Mouse (Mus musculus) embryonic facial prominence, embryonic 12.5 days (tissue): ENCODE data around the gene Kdm8. TPM values are rescaled to one million over a fixed set of nuclear protein-coding genes. Genes with fewer than 3 reads are reported as not detected.
A peak's percentile ranks its signal among the peaks of the same experiment; 100 is the strongest.

Experiments
- ATAC-seq: fragments of 200-750 bp; cut with Nextera tagmentation; 2 replicates; pipeline ENCODE4 v1.8.0; 2017; ENCODE audit not compliant: insufficient number of reproducible peaks, insufficient read depth, low FRiP score, low TSS enrichment
- H3K27ac ChIP-seq: fragments of 300-500 bp; sonication (generic); 2 replicates; pipeline ENCODE4 v1.5.1; 2016; ENCODE audit warnings: mild to moderate bottlenecking
- H3K27me3 ChIP-seq: fragments of 300-500 bp; sonication (generic); 2 replicates; pipeline ENCODE4 v1.6.1; 2016; ENCODE audit warnings: mild to moderate bottlenecking, moderate library complexity
- H3K36me3 ChIP-seq: fragments of 300-500 bp; sonication (generic); 2 replicates; pipeline ENCODE4 v1.6.1; 2016; ENCODE audit warnings: mild to moderate bottlenecking
- H3K4me1 ChIP-seq: fragments of 300-500 bp; sonication (generic); 2 replicates; pipeline ENCODE4 v1.6.1; 2016
- H3K4me2 ChIP-seq: fragments of 300-500 bp; sonication (generic); replicated peaks from 2 replicates; pipeline ENCODE4 v1.6.1; 2016; ENCODE audit warnings: mild to moderate bottlenecking, moderate library complexity
- H3K4me3 ChIP-seq: fragments of 300-500 bp; sonication (generic); 2 replicates; pipeline ENCODE4 v1.5.1; 2016; ENCODE audit warnings: mild to moderate bottlenecking
- H3K9ac ChIP-seq: fragments of 300-500 bp; sonication (generic); 2 replicates; pipeline ENCODE4 v1.6.1; 2016; ENCODE audit warnings: mild to moderate bottlenecking, moderate library complexity
- H3K9me3 ChIP-seq: fragments of 300-500 bp; sonication (generic); 2 replicates; pipeline ENCODE4 v1.6.1; 2016; ENCODE audit warnings: mild to moderate bottlenecking, moderate library complexity
- WGBS: fragments of 180-500 bp; shearing (Covaris S2); methylation state at CpG from one replicate; pipeline ENCODE4 v1.1.7; 2016; 5-methylcytosine and 5-hydroxymethylcytosine counted together
- polyA plus RNA-seq: library from polyadenylated mRNA; unstranded; fragments of >200 nt; fragmentation: Nextera tagmentation; extraction: Ambion mirVana; gene quantifications from 2 replicates; pipeline ENCODE4 v1.2.1, GENCODE M21; 2016

Kdm8 gene
- polyA plus RNA-seq, 1 experiment from 2014 or later = 11.8 TPM

DNA sequence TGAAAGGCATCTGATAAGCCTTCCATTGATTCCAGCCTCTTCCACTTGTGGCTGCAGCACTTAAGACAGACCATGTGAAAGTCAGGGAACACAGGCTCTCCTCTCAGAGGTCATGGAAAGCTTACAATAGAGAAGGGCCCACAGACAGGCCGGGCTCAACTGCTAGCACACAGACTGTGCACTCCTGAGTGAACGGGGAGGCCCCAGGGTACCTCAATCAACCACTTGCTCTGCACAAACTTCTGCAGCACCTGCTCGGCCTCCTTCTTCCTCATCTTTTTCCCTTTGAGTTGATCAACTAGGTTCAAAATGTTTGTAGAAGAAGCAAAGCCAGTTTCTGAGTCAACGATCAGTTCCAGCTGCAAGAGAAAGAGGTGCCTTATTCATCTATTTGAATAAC lies 26.4 kb downstream of the Kdm8 start:
- Histone ChIP-seq H3K4me2 (no peak overlapping the region), H3K4me3 (no peak overlapping the region), H3K9ac (no peak overlapping the region), H3K27me3 (no peaks in the 10 kb centered on the region), H3K36me3 (peaks cover 45% of the 10 kb centered on the region), H3K4me1 (peaks cover 25% of the 10 kb centered on the region), H3K27ac (no peak overlapping the region), H3K9me3 (no peaks in the 10 kb centered on the region)
- ATAC-seq = no peak
- whole genome bisulfite sequencing = 90% methylated on average over 4 of the region's 4 CpGs

DNA sequence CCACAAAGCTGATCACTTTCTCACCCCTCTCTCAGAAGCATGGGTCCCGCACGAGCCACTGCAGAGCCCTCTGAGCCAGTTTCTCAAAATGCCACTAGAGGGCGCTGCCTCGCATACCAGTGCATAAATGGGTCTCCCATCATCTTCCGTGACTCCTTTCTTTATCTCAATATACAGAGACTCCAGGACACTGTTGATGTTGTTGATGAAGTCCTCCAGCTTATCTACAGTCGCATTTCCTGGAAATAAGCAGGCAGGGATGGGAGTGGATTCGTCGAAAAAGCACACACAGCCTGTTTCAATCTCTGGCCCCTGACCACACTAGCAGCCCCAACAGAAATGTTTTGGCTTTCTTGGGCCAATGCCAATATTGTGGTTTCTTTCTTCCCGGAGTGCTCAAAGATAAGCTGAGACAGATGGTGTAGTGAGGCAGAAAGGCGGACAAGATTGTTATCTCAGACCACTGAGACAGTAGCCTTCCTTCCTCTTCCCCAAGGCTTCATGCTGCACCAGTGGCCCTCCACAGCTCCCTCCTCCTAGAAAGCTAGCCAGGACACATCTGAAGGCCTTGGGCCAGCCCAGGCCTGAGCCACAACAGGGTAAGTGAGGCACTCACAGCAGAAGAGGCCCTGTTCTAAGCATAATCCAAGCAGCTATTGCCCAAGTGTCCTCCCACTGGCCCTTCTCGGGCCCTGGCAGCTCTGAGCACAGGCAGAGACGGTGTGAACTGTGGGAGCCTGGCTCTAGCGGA lies 27.7 kb downstream of the Kdm8 start:
- 26% methylated on average over 13 of the region's 13 CpGs for WGBS
- Histone ChIP-seq H3K27ac (peak overlapping the region; percentile 86), H3K9ac (no peak overlapping the region), H3K36me3 (peaks cover 33% of the 10 kb centered on the region), H3K4me2 (no peak overlapping the region), H3K27me3 (no peaks in the 10 kb centered on the region), H3K4me3 (no peak overlapping the region), H3K4me1 (peaks cover 35% of the 10 kb centered on the region), H3K9me3 (no peaks in the 10 kb centered on the region)
- ATAC-seq = peak; percentile 53

DNA sequence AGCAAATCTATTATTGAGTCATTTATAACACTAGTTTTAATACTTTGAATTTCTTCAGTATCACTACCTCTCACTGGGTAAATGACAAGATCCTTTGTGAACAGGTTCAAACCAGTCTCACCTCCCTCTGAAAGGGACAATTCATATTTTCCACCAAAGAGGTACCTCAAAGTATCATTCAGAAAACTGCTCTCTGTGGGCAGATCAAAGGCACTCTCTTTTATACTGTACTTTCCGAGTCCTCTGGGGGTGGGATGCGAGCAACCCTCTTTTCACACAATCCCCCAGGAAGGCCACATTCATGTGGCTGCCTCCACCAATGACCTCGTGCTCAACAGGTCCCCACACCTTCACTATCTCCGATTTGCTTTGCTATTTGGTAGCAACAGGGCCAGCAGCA lies 30.1 kb downstream of the Kdm8 start:
- no peak for ATAC-seq

DNA sequence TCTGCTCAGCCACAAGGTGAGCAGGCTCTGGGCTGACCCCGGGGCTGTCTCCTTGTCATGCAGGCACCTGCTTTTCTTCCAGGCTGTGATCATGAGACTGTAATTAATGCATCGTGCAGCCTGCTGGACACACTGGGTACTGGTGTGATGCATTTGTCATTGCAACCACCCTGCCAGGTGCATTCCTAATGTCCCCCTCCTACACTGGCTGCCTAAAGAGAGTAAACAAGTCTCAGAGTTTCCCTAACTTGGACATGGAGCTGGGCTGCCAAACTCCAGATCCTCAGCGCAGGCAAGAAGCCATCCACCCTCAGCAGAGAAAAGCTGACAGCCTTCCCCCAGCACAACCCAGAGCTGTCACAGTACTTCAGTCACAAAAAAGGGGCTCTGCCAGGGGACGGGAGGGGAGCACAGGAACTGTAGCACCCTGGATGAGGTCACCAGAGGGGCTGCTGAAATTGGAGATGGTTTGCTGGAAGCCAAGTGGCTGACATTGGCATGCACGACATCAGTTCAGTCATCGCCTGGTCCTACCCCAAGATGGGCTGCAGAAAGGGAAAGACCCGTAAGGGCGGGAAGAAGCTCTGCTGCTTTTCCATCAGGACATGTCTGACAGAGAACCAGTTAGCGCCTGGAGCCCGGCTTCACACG lies 31.2 kb downstream of the Kdm8 start:
- Histone ChIP-seq H3K27ac (0 out of 2 replicates have a peak overlapping the region, but pooled peaks have one; percentile 36), H3K4me1 (peaks cover 35% of the 10 kb centered on the region), H3K4me3 (no peak overlapping the region), H3K4me2 (no peak overlapping the region), H3K27me3 (no peaks in the 10 kb centered on the region), H3K36me3 (peaks cover 20% of the 10 kb centered on the region), H3K9ac (no peak overlapping the region), H3K9me3 (no peaks in the 10 kb centered on the region)
- 59% methylated on average over 11 of the region's 11 CpGs for WGBS
- peak; percentile 22; the same call in 1 of the 2 replicates for ATAC-seq

More for the DNA sequence above, 30.1 kb downstream of the Kdm8 start:
- WGBS = 78% methylated on average over 4 of the region's 4 CpGs
- peaks cover 35% of the 10 kb centered on the region for H3K4me1 ChIP-seq
- peaks cover 23% of the 10 kb centered on the region for H3K36me3 ChIP-seq
- no peak overlapping the region for H3K9ac ChIP-seq
- no peak overlapping the region for H3K4me3 ChIP-seq
- no peaks in the 10 kb centered on the region for H3K9me3 ChIP-seq
- no peaks in the 10 kb centered on the region for H3K27me3 ChIP-seq
- no peak overlapping the region for H3K27ac ChIP-seq
- H3K4me2 ChIP-seq = no peak overlapping the region

DNA sequence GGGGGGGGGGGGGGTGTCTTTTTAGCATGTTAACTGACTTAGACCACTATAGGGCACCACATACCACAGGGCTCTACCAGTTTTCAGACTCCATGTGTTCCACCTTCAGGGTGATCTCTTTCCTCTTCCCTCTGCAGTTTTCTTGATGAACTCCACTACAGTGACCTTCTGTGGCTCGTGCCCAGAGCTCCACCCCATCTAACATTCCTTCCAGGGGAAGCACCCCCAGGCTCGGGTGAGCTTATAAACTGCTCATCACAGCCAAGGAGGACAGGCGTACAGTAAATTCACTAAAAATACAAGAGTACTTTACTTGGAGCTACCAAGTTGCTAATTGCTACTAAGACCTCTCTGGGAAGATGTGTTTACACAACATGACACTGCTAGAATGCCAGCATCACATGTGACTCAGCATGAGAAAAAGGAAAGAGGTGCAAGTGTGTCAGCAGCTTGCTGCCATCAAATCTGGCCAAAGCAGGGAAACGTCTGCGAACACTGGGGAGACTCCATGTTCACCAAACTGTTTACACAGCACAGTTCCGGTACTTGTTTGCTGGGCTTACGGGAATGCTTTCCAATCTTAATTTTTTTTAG lies 34.0 kb downstream of the Kdm8 start:
- H3K9me3 ChIP-seq = no peaks in the 10 kb centered on the region
- ATAC-seq = no peak
- H3K27ac ChIP-seq = no peak overlapping the region
- H3K27me3 ChIP-seq = no peaks in the 10 kb centered on the region
- no peak overlapping the region for H3K4me2 ChIP-seq
- H3K4me3 ChIP-seq = no peak overlapping the region
- WGBS = 82% methylated on average over 7 of the region's 7 CpGs
- peaks cover 17% of the 10 kb centered on the region for H3K4me1 ChIP-seq
- H3K9ac ChIP-seq = no peak overlapping the region
- peaks cover 16% of the 10 kb centered on the region for H3K36me3 ChIP-seq

DNA sequence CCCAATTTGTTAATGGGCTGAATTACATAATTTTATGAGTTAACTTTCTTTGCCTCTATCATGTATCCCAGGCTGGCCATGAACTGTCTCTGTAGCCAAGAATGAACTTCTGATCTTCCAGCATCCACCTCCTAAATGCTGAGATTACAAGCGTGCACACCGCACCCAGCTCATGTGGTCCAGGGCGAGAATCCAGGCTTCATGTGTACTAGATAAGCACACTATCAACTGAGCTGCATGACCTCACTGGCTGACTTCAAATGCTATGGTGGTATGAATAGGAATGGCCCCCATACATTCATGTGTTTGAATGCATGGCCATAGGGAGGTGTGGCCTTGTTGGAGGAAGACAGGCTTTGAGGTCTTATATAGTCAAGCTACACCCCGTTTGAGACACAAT lies 36.0 kb downstream of the Kdm8 start:
- H3K9ac ChIP-seq = no peak overlapping the region
- no peak for ATAC-seq
- no peak overlapping the region for H3K4me2 ChIP-seq
- no peaks in the 10 kb centered on the region for H3K9me3 ChIP-seq
- no peak overlapping the region for H3K27ac ChIP-seq
- no peak overlapping the region for H3K4me3 ChIP-seq
- peaks cover 36% of the 10 kb centered on the region for H3K36me3 ChIP-seq
- peaks cover 13% of the 10 kb centered on the region for H3K4me1 ChIP-seq
- WGBS = 88% methylated on average over 4 of the region's 4 CpGs
- H3K27me3 ChIP-seq = no peaks in the 10 kb centered on the region

DNA sequence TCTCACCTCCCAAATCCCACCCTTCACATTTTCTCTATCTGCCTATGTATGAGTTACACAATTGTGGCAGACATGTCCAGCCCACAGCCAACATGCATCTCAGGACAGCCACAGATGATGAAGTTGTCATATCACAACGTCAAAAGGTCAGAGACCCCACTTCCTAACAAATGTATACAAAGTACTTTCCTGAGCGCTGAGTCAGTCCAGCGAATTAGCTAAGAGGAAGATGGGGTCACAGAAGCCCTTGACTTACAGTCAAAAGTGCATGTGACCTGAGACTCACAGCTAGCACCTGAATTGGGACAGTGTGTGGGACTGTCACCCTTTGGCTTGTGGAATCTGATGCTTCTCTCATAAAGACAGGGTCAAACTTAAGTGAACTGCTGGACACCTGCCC lies 37.9 kb downstream of the Kdm8 start:
- Histone ChIP-seq H3K36me3 (peaks cover 44% of the 10 kb centered on the region), H3K9me3 (no peaks in the 10 kb centered on the region), H3K4me2 (no peak overlapping the region), H3K4me1 (no peaks in the 10 kb centered on the region), H3K27me3 (no peaks in the 10 kb centered on the region), H3K9ac (no peak overlapping the region), H3K27ac (no peak overlapping the region), H3K4me3 (no peak overlapping the region)
- ATAC-seq = no peak
- WGBS = 84% methylated on average over 3 of the region's 3 CpGs

DNA sequence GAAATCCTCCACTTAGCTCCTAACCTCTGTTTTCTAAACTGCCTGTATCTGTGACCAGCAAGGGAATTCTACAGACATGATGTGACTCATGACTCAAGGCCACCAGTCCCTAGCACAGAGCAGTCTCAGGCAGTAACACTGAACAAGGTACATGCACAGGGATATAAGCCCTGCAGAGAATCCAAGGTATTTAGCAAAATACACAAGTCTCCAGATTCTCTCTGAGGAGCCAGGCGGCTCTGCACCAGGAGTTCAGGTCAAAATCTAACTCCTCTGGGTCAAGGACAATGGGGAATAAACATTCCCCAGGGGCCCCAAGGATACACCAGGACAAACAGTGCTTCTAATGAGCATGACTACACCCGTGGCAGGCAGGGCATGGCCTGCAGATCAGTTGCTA lies 38.4 kb downstream of the Kdm8 start:
- WGBS = 52% methylated on average over 2 of the region's 2 CpGs

DNA sequence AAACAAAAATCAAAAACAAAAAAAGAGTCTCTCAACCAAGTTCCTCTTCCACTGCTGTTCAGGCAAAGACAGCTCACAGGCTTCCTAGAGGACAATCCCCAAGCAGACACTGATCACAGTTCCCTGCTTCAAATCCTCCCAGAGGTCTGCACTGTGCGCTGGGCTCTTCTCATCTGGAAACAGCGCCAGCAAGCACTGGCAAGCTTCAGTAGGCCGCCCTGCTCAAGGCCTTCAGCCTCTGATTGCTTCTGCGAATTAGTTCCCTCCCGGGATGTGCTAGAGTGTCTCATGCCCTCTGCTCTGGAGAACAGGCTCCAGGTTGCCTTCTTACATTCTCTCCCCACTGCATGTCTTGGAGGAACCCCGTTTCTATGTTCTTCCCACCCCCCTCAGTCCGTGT lies 40.3 kb downstream of the Kdm8 start:
- peaks cover 36% of the 10 kb centered on the region for H3K36me3 ChIP-seq
- no peaks in the 10 kb centered on the region for H3K9me3 ChIP-seq
- H3K27me3 ChIP-seq = no peaks in the 10 kb centered on the region
- H3K4me2 ChIP-seq = no peak overlapping the region
- WGBS = 92% methylated on average over 7 of the region's 7 CpGs
- no peak for ATAC-seq
- no peak overlapping the region for H3K27ac ChIP-seq
- no peaks in the 10 kb centered on the region for H3K4me1 ChIP-seq
- no peak overlapping the region for H3K4me3 ChIP-seq
- no peak overlapping the region for H3K9ac ChIP-seq

More for the DNA sequence above, 38.4 kb downstream of the Kdm8 start:
- ATAC-seq = no peak
- Histone ChIP-seq H3K4me2 (no peak overlapping the region), H3K4me3 (no peak overlapping the region), H3K27me3 (no peaks in the 10 kb centered on the region), H3K27ac (no peak overlapping the region), H3K4me1 (no peaks in the 10 kb centered on the region), H3K36me3 (peaks cover 39% of the 10 kb centered on the region), H3K9me3 (no peaks in the 10 kb centered on the region), H3K9ac (no peak overlapping the region)

DNA sequence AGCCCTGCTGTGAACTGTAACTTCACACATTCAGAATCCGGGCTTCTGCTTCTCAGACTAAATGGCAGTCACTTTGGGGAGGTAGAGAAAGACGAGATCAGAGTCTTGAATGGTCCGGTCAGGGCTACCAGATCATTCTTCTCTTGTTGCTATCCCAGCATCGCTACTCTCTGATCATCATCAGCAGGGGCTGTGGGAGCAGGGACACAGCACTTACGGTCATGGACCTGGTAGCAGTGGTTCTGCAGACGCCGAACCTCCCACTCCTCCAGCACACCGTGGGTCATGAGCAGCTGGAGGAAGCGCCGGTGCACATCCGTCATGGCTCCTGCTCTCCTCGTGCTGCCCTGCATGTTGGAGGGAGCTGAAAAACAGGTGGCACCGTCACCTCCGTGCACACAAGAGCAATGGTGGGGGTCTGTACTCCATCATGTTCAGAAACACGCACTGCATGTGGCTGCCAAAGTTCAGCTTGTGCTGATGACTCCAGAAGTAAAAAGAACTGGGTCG lies 41.7 kb downstream of the Kdm8 start:
- Histone ChIP-seq H3K4me3 (no peak overlapping the region), H3K4me2 (no peak overlapping the region), H3K4me1 (peaks cover 7% of the 10 kb centered on the region; the same call in 1 of the 2 replicates), H3K9ac (no peak overlapping the region), H3K27ac (no peak overlapping the region), H3K9me3 (no peaks in the 10 kb centered on the region), H3K27me3 (no peaks in the 10 kb centered on the region), H3K36me3 (peaks cover 30% of the 10 kb centered on the region)
- 94% methylated on average over 16 of the region's 16 CpGs for WGBS
- ATAC-seq = no peak

DNA sequence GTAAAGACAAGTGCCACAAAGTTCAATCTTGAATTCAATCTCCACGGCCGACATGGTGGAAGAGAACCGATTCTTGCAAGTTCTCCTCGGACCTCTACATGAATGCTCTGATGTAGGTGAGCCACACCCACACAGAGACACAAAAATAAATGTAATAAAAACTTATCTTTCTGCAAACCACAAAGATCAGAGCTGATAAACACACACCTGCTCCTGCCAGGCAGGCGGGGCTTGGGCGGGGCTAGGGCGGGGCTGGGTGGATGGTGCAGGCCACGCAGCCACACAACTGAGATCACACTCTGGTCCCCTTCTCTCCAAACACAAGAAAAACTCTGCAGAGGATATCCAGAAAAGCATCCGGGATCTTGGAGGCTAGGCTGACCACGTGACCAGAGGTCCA lies 42.6 kb downstream of the Kdm8 start:
- Histone ChIP-seq H3K4me1 (peaks cover 11% of the 10 kb centered on the region), H3K27me3 (no peaks in the 10 kb centered on the region), H3K36me3 (peaks cover 30% of the 10 kb centered on the region), H3K9me3 (no peaks in the 10 kb centered on the region), H3K4me2 (no peak overlapping the region), H3K27ac (no peak overlapping the region), H3K4me3 (no peak overlapping the region), H3K9ac (no peak overlapping the region)
- ATAC-seq = no peak
- 89% methylated on average over 10 of the region's 10 CpGs for WGBS

DNA sequence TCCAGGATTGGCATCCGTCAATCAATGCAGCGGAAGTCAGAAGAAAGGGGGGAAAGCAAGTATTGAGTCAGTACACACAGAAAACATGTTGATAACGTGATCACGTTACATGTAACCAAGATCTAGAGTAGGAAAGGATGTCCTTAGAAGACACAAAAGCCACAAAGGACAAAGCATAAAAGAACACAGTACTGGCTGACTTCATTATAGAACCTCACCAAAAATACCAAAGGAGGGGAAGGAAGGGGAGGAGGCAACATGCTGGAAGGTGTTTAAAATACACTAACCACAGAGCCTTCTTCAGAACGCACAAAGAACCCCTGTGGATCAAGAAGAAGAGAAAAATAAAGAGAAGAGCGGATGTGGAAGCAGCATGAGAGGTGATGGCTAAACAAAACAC lies 44.2 kb downstream of the Kdm8 start:
- 87% methylated on average over 6 of the region's 6 CpGs for WGBS

More for the DNA sequence above, 44.2 kb downstream of the Kdm8 start:
- Histone ChIP-seq H3K9ac (no peak overlapping the region), H3K4me1 (peaks cover 11% of the 10 kb centered on the region), H3K9me3 (no peaks in the 10 kb centered on the region), H3K27ac (no peak overlapping the region), H3K36me3 (peaks cover 27% of the 10 kb centered on the region), H3K27me3 (no peaks in the 10 kb centered on the region), H3K4me2 (no peak overlapping the region), H3K4me3 (no peak overlapping the region)
- ATAC-seq = no peak
